Mouse (Mus musculus): ENCODE measurements around the gene Rictor. TPM values are rescaled to one million over a fixed set of nuclear protein-coding genes. Genes with fewer than 3 reads are reported as not detected.
"Not testable (repeated sequence)": the region's sequence is repeated elsewhere in the genome, so short reads cannot be mapped to it uniquely, and the experiment has no call there.

The Rictor gene
- polyA plus RNA-seq, 1 experiment from 2014 or later = 43.3 TPM

GRCm38 (mm10) chr15:6723338-6723737 lies 15.2 kb downstream of the Rictor start:
- Histone ChIP-seq H3K9me3 (ENCODE audit: low read length) (peaks cover 5% of the 10 kb centered on the region), H3K4me1 (ENCODE audit: insufficient read depth, low read length) (peaks cover 4% of the 10 kb centered on the region; the same call in 1 of the 2 replicates), H3K27ac (ENCODE audit: low read length) (no peak overlapping the region), H3K9ac (replicated peaks; ENCODE audit: low read length) (no peak overlapping the region), H3K27me3 (ENCODE audit: insufficient read depth, low read length) (no peaks in the 10 kb centered on the region), H3K36me3 (ENCODE audit: insufficient read depth, low read length) (peaks cover 8% of the 10 kb centered on the region; the same call in 1 of the 2 replicates), H3K4me3 (ENCODE audit: low read length) (no peak overlapping the region), H3K4me2 (replicated peaks; ENCODE audit: low read depth, low read length) (no peak overlapping the region)
- ATAC-seq (ENCODE audit: low FRiP score, low TSS enrichment) = no peak

GRCm38 (mm10) chr15:6724442-6724841 lies 16.3 kb downstream of the Rictor start:
- WGBS = 85% methylated on average over 1 of the region's 1 CpGs

DNA sequence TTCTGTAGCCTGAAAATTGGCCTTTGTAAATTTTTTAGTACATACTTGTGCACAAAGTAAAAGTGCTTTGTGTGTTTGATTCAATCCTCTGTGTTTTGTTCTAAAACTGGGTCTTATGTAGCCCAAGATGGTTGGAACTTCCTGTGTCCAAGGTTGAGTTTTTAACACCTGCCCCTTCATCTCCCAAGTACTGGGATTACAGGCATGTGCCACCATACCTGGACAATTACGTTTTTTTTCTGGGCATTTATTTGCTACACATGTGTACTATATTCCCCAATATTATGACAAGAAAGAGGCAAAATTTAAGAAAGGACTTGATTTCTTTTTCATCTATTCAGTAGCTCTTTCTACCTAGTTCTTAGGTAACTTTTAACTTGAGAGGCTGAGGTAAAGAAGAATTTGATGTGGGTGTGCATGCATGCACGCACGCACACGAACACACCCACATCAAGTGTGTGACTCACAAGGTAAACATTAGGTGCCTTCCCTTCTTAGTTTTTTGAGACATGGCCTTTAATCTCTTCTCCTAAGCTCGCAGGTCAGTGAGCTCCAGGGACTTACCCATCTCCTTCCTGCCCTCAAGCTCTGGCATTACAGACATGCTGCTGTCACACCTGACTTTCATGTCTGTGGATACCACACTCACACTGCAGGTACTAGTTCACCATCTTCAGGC lies 18.1 kb downstream of the Rictor start:
- no peak overlapping the region for H3K4me3 ChIP-seq (ENCODE audit: low read length)
- H3K27ac ChIP-seq (ENCODE audit: low read length) = no peak overlapping the region
- H3K27me3 ChIP-seq (ENCODE audit: insufficient read depth, low read length) = no peaks in the 10 kb centered on the region
- ATAC-seq (ENCODE audit: low FRiP score, low TSS enrichment) = no peak
- no peak overlapping the region for H3K9ac ChIP-seq (replicated peaks; ENCODE audit: low read length)
- H3K36me3 ChIP-seq (ENCODE audit: insufficient read depth, low read length) = no peaks in the 10 kb centered on the region
- peaks cover 4% of the 10 kb centered on the region; the same call in 1 of the 2 replicates for H3K4me1 ChIP-seq (ENCODE audit: insufficient read depth, low read length)
- WGBS = 57% methylated on average over 5 of the region's 5 CpGs
- H3K9me3 ChIP-seq (ENCODE audit: low read length) = no peaks in the 10 kb centered on the region
- H3K4me2 ChIP-seq (replicated peaks; ENCODE audit: low read depth, low read length) = no peak overlapping the region

More at GRCm38 (mm10) chr15:6724442-6724841, 16.3 kb downstream of the Rictor start:
- peaks cover 5% of the 10 kb centered on the region for H3K9me3 ChIP-seq (ENCODE audit: low read length)
- H3K27me3 ChIP-seq (ENCODE audit: insufficient read depth, low read length) = no peaks in the 10 kb centered on the region
- no peak overlapping the region for H3K4me2 ChIP-seq (replicated peaks; ENCODE audit: low read depth, low read length)
- H3K9ac ChIP-seq (replicated peaks; ENCODE audit: low read length) = no peak overlapping the region
- H3K4me3 ChIP-seq (ENCODE audit: low read length) = no peak overlapping the region
- H3K36me3 ChIP-seq (ENCODE audit: insufficient read depth, low read length) = peaks cover 5% of the 10 kb centered on the region; the same call in 1 of the 2 replicates
- H3K27ac ChIP-seq (ENCODE audit: low read length) = no peak overlapping the region
- H3K4me1 ChIP-seq (ENCODE audit: insufficient read depth, low read length) = peaks cover 4% of the 10 kb centered on the region; the same call in 1 of the 2 replicates
- no peak for ATAC-seq (ENCODE audit: low FRiP score, low TSS enrichment)

DNA sequence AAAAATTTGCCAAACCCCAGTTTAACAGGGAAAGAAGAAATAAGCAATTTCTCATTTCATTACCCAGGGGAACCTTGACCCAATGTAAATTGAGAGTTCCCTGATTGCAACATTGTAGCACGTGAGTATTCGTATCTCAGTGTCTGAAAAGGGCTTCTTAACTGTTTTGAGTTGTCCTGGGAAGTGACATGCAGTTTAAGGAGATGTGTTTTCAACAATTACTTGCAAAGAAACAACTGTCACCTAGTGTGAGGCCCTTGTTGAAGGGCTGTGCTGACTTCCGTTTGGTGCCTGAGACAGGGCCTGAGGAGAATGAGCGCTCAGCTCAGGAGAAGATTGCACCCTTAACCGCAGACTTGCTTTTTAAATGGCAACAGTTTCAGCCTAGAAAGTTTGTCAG lies 24.9 kb downstream of the Rictor start:
- no peak for ATAC-seq (ENCODE audit: low FRiP score, low TSS enrichment)
- H3K4me1 ChIP-seq (ENCODE audit: insufficient read depth, low read length) = no peaks in the 10 kb centered on the region
- WGBS = 51% methylated on average over 5 of the region's 5 CpGs

DNA sequence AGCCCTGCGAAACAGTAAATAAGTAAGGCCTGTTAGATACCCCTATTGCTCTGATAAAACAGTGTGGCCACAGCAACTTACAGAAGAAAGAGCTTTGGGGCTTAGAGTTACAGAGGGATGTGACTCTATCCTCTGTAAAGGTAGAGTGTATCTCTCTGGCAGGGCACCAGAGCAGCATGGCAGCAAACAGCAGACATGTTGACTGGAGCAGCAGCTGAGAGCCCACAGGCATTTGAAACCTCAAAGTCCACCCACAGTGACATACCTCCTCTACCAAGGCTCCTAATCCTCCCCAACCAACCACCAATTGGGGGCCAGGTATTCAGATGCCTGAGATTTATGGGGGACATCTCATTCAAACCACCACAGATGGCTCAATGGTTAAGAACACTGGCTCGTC lies 31.0 kb downstream of the Rictor start:
- no peak for ATAC-seq (ENCODE audit: low FRiP score, low TSS enrichment)
- Histone ChIP-seq H3K4me3 (ENCODE audit: low read length) (no peak overlapping the region), H3K4me2 (replicated peaks; ENCODE audit: low read depth, low read length) (no peak overlapping the region), H3K9me3 (ENCODE audit: low read length) (no peaks in the 10 kb centered on the region), H3K27me3 (ENCODE audit: insufficient read depth, low read length) (no peaks in the 10 kb centered on the region), H3K27ac (ENCODE audit: low read length) (no peak overlapping the region), H3K4me1 (ENCODE audit: insufficient read depth, low read length) (peaks cover 4% of the 10 kb centered on the region; the same call in 1 of the 2 replicates), H3K9ac (replicated peaks; ENCODE audit: low read length) (no peak overlapping the region), H3K36me3 (ENCODE audit: insufficient read depth, low read length) (peaks cover 10% of the 10 kb centered on the region)
- WGBS = 99% methylated on average over 2 of the region's 2 CpGs

More for the DNA sequence above, 24.9 kb downstream of the Rictor start:
- no peak overlapping the region for H3K27ac ChIP-seq (ENCODE audit: low read length)
- no peak overlapping the region for H3K4me3 ChIP-seq (ENCODE audit: low read length)
- no peak overlapping the region for H3K4me2 ChIP-seq (replicated peaks; ENCODE audit: low read depth, low read length)
- H3K27me3 ChIP-seq (ENCODE audit: insufficient read depth, low read length) = no peaks in the 10 kb centered on the region
- no peaks in the 10 kb centered on the region for H3K36me3 ChIP-seq (ENCODE audit: insufficient read depth, low read length)
- H3K9ac ChIP-seq (replicated peaks; ENCODE audit: low read length) = no peak overlapping the region
- no peaks in the 10 kb centered on the region for H3K9me3 ChIP-seq (ENCODE audit: low read length)

DNA sequence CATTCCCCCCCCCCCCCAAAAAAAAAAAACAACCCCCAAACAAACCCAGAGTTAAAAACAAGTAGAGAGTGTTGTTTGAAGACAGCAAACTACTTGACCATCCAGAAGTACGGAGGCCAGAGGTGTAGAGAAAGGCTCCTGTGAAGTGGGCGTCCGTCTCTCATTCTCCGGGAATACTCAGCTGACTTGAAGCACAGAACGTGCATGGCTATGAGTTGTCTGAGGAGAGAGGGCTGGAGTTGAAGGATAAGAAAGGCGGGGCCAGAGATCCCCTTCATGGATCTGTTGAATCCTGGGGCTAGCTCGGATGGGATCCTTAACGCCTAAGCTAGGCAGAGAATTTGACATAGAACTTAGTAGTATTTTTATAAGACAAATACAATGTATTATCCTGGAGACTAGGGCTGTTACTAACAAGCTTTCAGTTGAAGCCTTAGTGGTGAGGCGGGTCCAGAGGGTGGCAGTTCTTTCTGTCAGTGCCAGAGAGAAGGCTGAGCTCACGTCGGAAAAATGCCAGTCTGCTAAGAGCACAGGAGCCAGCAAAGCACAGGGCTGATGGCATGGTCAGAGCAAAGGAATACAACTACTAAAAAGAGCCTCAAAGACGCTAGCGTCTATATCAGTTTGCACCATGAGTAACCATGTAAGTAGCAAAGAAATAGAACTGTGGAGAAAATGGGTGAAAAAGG lies 34.3 kb downstream of the Rictor start:
- peaks cover 10% of the 10 kb centered on the region for H3K36me3 ChIP-seq (ENCODE audit: insufficient read depth, low read length)
- no peaks in the 10 kb centered on the region for H3K27me3 ChIP-seq (ENCODE audit: insufficient read depth, low read length)
- H3K4me1 ChIP-seq (ENCODE audit: insufficient read depth, low read length) = peaks cover 4% of the 10 kb centered on the region; the same call in 1 of the 2 replicates
- H3K9me3 ChIP-seq (ENCODE audit: low read length) = no peaks in the 10 kb centered on the region
- WGBS = 72% methylated on average over 13 of the region's 13 CpGs
- ATAC-seq (ENCODE audit: low FRiP score, low TSS enrichment) = no peak
- H3K4me2 ChIP-seq (replicated peaks; ENCODE audit: low read depth, low read length) = no peak overlapping the region
- no peak overlapping the region for H3K9ac ChIP-seq (replicated peaks; ENCODE audit: low read length)
- H3K4me3 ChIP-seq (ENCODE audit: low read length) = no peak overlapping the region
- no peak overlapping the region for H3K27ac ChIP-seq (ENCODE audit: low read length)

GRCm38 (mm10) chr15:6743723-6744122 lies 35.5 kb downstream of the Rictor start:
- WGBS = 19% methylated on average over 8 of the region's 8 CpGs
- Histone ChIP-seq H3K4me2 (replicated peaks; ENCODE audit: low read depth, low read length) (no peak overlapping the region), H3K27me3 (ENCODE audit: insufficient read depth, low read length) (no peaks in the 10 kb centered on the region), H3K9me3 (ENCODE audit: low read length) (no peaks in the 10 kb centered on the region), H3K4me1 (ENCODE audit: insufficient read depth, low read length) (peaks cover 4% of the 10 kb centered on the region; the same call in 1 of the 2 replicates), H3K36me3 (ENCODE audit: insufficient read depth, low read length) (peaks cover 11% of the 10 kb centered on the region), H3K9ac (replicated peaks; ENCODE audit: low read length) (no peak overlapping the region), H3K27ac (ENCODE audit: low read length) (no peak overlapping the region), H3K4me3 (ENCODE audit: low read length) (no peak overlapping the region)
- no peak for ATAC-seq (ENCODE audit: low FRiP score, low TSS enrichment)

GRCm38 (mm10) chr15:6746301-6746983 lies 38.3 kb downstream of the Rictor start:
- H3K36me3 ChIP-seq (ENCODE audit: insufficient read depth, low read length); H3K4me1 ChIP-seq (ENCODE audit: insufficient read depth, low read length); H3K4me3 ChIP-seq (ENCODE audit: low read length); H3K27me3 ChIP-seq (ENCODE audit: insufficient read depth, low read length); H3K9ac ChIP-seq (replicated peaks; ENCODE audit: low read length); H3K4me2 ChIP-seq (replicated peaks; ENCODE audit: low read depth, low read length); H3K27ac ChIP-seq (ENCODE audit: low read length); H3K9me3 ChIP-seq (ENCODE audit: low read length); ATAC-seq (ENCODE audit: low FRiP score, low TSS enrichment): not testable (repeated sequence)
- 65% methylated on average over 8 of the region's 8 CpGs for WGBS

GRCm38 (mm10) chr15:6747001-6747400 lies 38.8 kb downstream of the Rictor start:
- Histone ChIP-seq H3K27ac (ENCODE audit: low read length) (no peak overlapping the region), H3K4me2 (replicated peaks; ENCODE audit: low read depth, low read length) (no peak overlapping the region), H3K9ac (replicated peaks; ENCODE audit: low read length) (no peak overlapping the region), H3K36me3 (ENCODE audit: insufficient read depth, low read length) (peaks cover 6% of the 10 kb centered on the region; the same call in 1 of the 2 replicates), H3K27me3 (ENCODE audit: insufficient read depth, low read length) (no peaks in the 10 kb centered on the region), H3K4me1 (ENCODE audit: insufficient read depth, low read length) (peaks cover 4% of the 10 kb centered on the region; the same call in 1 of the 2 replicates), H3K9me3 (ENCODE audit: low read length) (no peaks in the 10 kb centered on the region), H3K4me3 (ENCODE audit: low read length) (no peak overlapping the region)
- no peak for ATAC-seq (ENCODE audit: low FRiP score, low TSS enrichment)
- 88% methylated on average over 9 of the region's 9 CpGs for WGBS
